In genomic region chr8:122847829-122848561, GRCm38 (mm10) we compare ENCODE assay signal across 8 mouse cellular contexts. TPM values are rescaled to one million over a fixed set of nuclear protein-coding genes. Genes with fewer than 3 reads are reported as not detected.
DNase-seq lines count a peak whose midpoint lies in the region; ATAC-seq and TF ChIP-seq lines count a peak whose summit lies in the region.

Gene Cdh15, plus strand, starts transcription at chr8:122847966.

- no peak within 1 kb of the TSS for H3K4me3 ChIP-seq in hindbrain, embryonic 13.5 days
- no peak within 1 kb of the TSS for H3K4me3 ChIP-seq in liver, embryonic 14.5 days (ENCODE audit: insufficient read depth in 1 of 2, low read depth in 2 of 2, low read length in 2 of 2)
- no peak within 1 kb of the TSS for H3K4me3 ChIP-seq in neural tube, embryonic 11.5 days (ENCODE audit: low read depth, low read length)

- peaks cover 8% of the 10 kb centered on the region for H3K4me1 ChIP-seq in hindbrain, embryonic 13.5 days (replicated peaks)
- no peaks in the 10 kb centered on the region for H3K4me1 ChIP-seq in liver, embryonic 14.5 days (replicated peaks; ENCODE audit: control insufficient read depth in 2 of 2, insufficient read depth in 2 of 2, low read length in 1 of 2)
- no peaks in the 10 kb centered on the region for H3K4me1 ChIP-seq in neural tube, embryonic 11.5 days (ENCODE audit: control insufficient read depth, insufficient read depth, low read length)

- no peaks in the 10 kb centered on the region for H3K36me3 ChIP-seq in hindbrain, embryonic 13.5 days
- H3K36me3 ChIP-seq in liver, embryonic 14.5 days (replicated peaks; ENCODE audit: control insufficient read depth, insufficient read depth, low read depth): no peaks in the 10 kb centered on the region
- no peaks in the 10 kb centered on the region for H3K36me3 ChIP-seq in neural tube, embryonic 11.5 days (ENCODE audit: control insufficient read depth, insufficient read depth, low read length)

- peaks cover 12% of the 10 kb centered on the region for H3K27me3 ChIP-seq in hindbrain, embryonic 13.5 days
- peaks cover 2% of the 10 kb centered on the region; the same call in 1 of the 2 replicates for H3K27me3 ChIP-seq in liver, embryonic 14.5 days (ENCODE audit: control insufficient read depth, insufficient read depth, low read length)
- H3K27me3 ChIP-seq in neural tube, embryonic 11.5 days (ENCODE audit: control insufficient read depth, insufficient read depth, low read length): no peaks in the 10 kb centered on the region

- peak; percentile 27 for DNase-seq in layer of hippocampus, adult 11-12 months (ENCODE audit: low spot score)
- no peak for DNase-seq in layer of hippocampus, adult 18-20 months (ENCODE audit: low spot score in 2 of 2)
- DNase-seq in adrenal gland, postnatal 36 days: peak; percentile 57 to 58
- DNase-seq in liver, embryonic 14.5 days (ENCODE audit: low read depth in 3 of 3, low spot score in 3 of 3): peak; percentile 31 to 48 (median 45)
- peak; percentile 61 for DNase-seq in neural tube, embryonic 11.5 days (ENCODE audit: low spot score)

- H3K9ac ChIP-seq in hindbrain, embryonic 13.5 days: no peak within 1 kb of the TSS
- H3K9ac ChIP-seq in liver, embryonic 14.5 days (replicated peaks): no peak within 1 kb of the TSS
- H3K9ac ChIP-seq in neural tube, embryonic 11.5 days (ENCODE audit: low read length): no peak within 1 kb of the TSS

- H3K9me3 ChIP-seq in hindbrain, embryonic 13.5 days: no peaks in the 10 kb centered on the region
- no peaks in the 10 kb centered on the region for H3K9me3 ChIP-seq in liver, embryonic 14.5 days (ENCODE audit: control insufficient read depth, low read length)
- H3K9me3 ChIP-seq in neural tube, embryonic 11.5 days (ENCODE audit: control insufficient read depth, low read length): no peaks in the 10 kb centered on the region

- WGBS in hindbrain, embryonic 13.5 days: 15% methylated on average over 18 of the region's 18 CpGs
- WGBS in liver, embryonic 14.5 days (ENCODE audit: insufficient replicate concordance): 15% methylated on average over 18 of the region's 18 CpGs
- WGBS in neural tube, embryonic 11.5 days: 12% methylated on average over 17 of the region's 18 CpGs

- ATAC-seq in erythroblast, adult 5-6 weeks (replicated peaks; ENCODE audit: low FRiP score, poor library complexity, severe bottlenecking): 0 out of 2 replicates have a peak, but pooled peaks have one; percentile 18
- no peak for ATAC-seq in hindbrain, embryonic 13.5 days (ENCODE audit: low FRiP score)
- peak; percentile 80 for ATAC-seq in liver, embryonic 14.5 days (ENCODE audit: insufficient read depth)
- no peak for ATAC-seq in neural tube, embryonic 11.5 days (ENCODE audit: insufficient read depth, low FRiP score, low TSS enrichment)
- ATAC-seq in erythroid progenitor cell, adult 5-6 weeks (replicated peaks; ENCODE audit: low FRiP score, poor library complexity, severe bottlenecking): no peak

- peak within 1 kb of the TSS; percentile 34; the same call in 1 of the 2 replicates for H3K4me2 ChIP-seq in hindbrain, embryonic 13.5 days
- no peak within 1 kb of the TSS for H3K4me2 ChIP-seq in liver, embryonic 14.5 days (ENCODE audit: low read depth)
- no peak within 1 kb of the TSS for H3K4me2 ChIP-seq in neural tube, embryonic 11.5 days (ENCODE audit: low read depth)

- TF ChIP-seq EP300 in liver, embryonic 14.5 days (IDR thresholded peaks at IDR 0.05; ENCODE audit: low read depth): no peak

- H3K27ac ChIP-seq in hindbrain, embryonic 13.5 days: no peak within 1 kb of the TSS
- H3K27ac ChIP-seq in liver, embryonic 14.5 days: no peak within 1 kb of the TSS
- no peak within 1 kb of the TSS for H3K27ac ChIP-seq in neural tube, embryonic 11.5 days (ENCODE audit: low read depth, low read length)

- no peak for TF ChIP-seq CTCF in liver, embryonic 14.5 days (IDR thresholded peaks at IDR 0.05; ENCODE audit: low read depth)

RNA-seq across cellular contexts. Expression of gene Cdh15, which starts in this region (rescaled TPM):
- 1 to 10 TPM in 1 of 2 experiments, under 1 TPM in 1; 0.86 to 1.3 TPM for total RNA-seq in layer of hippocampus, adult 18-20 months (2021)
- under 1 TPM; 0.36 to 0.53 TPM for total RNA-seq in adrenal gland, postnatal 36 days (2021)
- total RNA-seq in erythroblast, adult 5-6 weeks (2015; ENCODE audit: low replicate concordance): not detected in 2 replicates
- total RNA-seq in erythroblast, adult 5-6 weeks (2017; ENCODE audit: low replicate concordance): not detected in 2 replicates
- polyA plus RNA-seq in hindbrain, embryonic 13.5 days (2015; fragmentation: Nextera tagmentation; extraction: Ambion mirVana): 1.5 and 1.8 TPM in 2 replicates
- polyA plus RNA-seq in liver, embryonic 14.5 days (2012; rRNA removed): not detected in 2 replicates
- not detected in 2 replicates for polyA plus RNA-seq in liver, embryonic 14.5 days (2014; fragmentation: Nextera tagmentation; extraction: Ambion mirVana)
- 8.3 and 9.0 TPM in 2 replicates for polyA plus RNA-seq in neural tube, embryonic 11.5 days (2014; fragmentation: Nextera tagmentation; extraction: Ambion mirVana)
- not detected in 2 replicates for total RNA-seq in erythroid progenitor cell, adult 5-6 weeks (2015; ENCODE audit: low replicate concordance)
- total RNA-seq in erythroid progenitor cell, adult 5-6 weeks (2017; ENCODE audit: low replicate concordance): not detected in 2 replicates

Comparison
In these comparisons a context has a peak if more than half of its experiments do, and no peak if none do; other contexts are left out.
1. DNase-seq: peak in layer of hippocampus, adult 11-12 months (single experiment) and neural tube, embryonic 11.5 days (single experiment); none in layer of hippocampus, adult 18-20 months (0 of 2).
2. Peak in DNase-seq in adrenal gland, postnatal 36 days; RNA of the gene not detected or under 1 TPM.
3. Peak in ATAC-seq in erythroblast, adult 5-6 weeks; RNA of the gene not detected or under 1 TPM.
4. Peak in DNase-seq and ATAC-seq in liver, embryonic 14.5 days; RNA of the gene not detected or under 1 TPM.